Mouse (Mus musculus) neural tube, embryonic 13.5 days (tissue): ENCODE measurements around the gene Clec4b1. TPM values are rescaled to one million over a fixed set of nuclear protein-coding genes. Genes with fewer than 3 reads are reported as not detected.
"Not testable (repeated sequence)": the region's sequence is repeated elsewhere in the genome, so short reads cannot be mapped to it uniquely, and the experiment has no call there.

Experiments used
- ATAC-seq: fragments of 200-750 bp; cut with Nextera tagmentation; 2 replicates; pipeline ENCODE4 v1.8.0; 2017; ENCODE audit warnings: low read depth, mild to moderate bottlenecking, moderate TSS enrichment, moderate library complexity
- H3K27ac ChIP-seq: fragments of 300-500 bp; sonication (generic); replicated peaks from 2 replicates; pipeline ENCODE4 v1.5.1; 2015; ENCODE audit warnings: moderate library complexity, mild to moderate bottlenecking, inconsistent platforms
- H3K27me3 ChIP-seq: fragments of 300-500 bp; sonication (generic); 2 replicates; pipeline ENCODE4 v1.6.1; 2015; ENCODE audit warnings: mild to moderate bottlenecking, inconsistent platforms
- H3K36me3 ChIP-seq: fragments of 300-500 bp; sonication (generic); 2 replicates; pipeline ENCODE4 v1.6.1; 2015; ENCODE audit warnings: mild to moderate bottlenecking, inconsistent platforms
- H3K4me1 ChIP-seq: fragments of 300-500 bp; sonication (generic); replicated peaks from 2 replicates; pipeline ENCODE4 v1.6.1; 2015; ENCODE audit warnings: inconsistent platforms
- H3K4me2 ChIP-seq: fragments of 300-500 bp; sonication (generic); 2 replicates; pipeline ENCODE4 v1.6.1; 2015; ENCODE audit warnings: inconsistent platforms, mild to moderate bottlenecking, moderate library complexity
- H3K4me3 ChIP-seq: fragments of 300-500 bp; sonication (generic); 2 replicates; pipeline ENCODE4 v1.5.1; 2015; ENCODE audit warnings: mild to moderate bottlenecking, inconsistent platforms
- H3K9ac ChIP-seq: fragments of 300-500 bp; sonication (generic); 2 replicates; pipeline ENCODE4 v1.6.1; 2015; ENCODE audit warnings: moderate library complexity, mild to moderate bottlenecking, inconsistent platforms
- H3K9me3 ChIP-seq: fragments of 300-500 bp; sonication (generic); 2 replicates; pipeline ENCODE4 v1.6.1; 2016; ENCODE audit warnings: inconsistent platforms
- WGBS: fragments of 180-500 bp; shearing (Covaris S2); methylation state at CpG from one replicate; pipeline ENCODE4 v1.1.7; 2015; 5-methylcytosine and 5-hydroxymethylcytosine counted together
- polyA plus RNA-seq: library from polyadenylated mRNA; unstranded; fragments of >200 nt; fragmentation: Nextera tagmentation; extraction: Ambion mirVana; gene quantifications from 2 replicates; pipeline ENCODE4 v1.2.1, GENCODE M21; 2015

The Clec4b1 gene
- polyA plus RNA-seq, result not detected in 2 replicates

- Histone ChIP-seq H3K4me3 (no peak within 1 kb of the TSS), H3K4me1 (no peaks in the 10 kb centered on the region), H3K9ac (no peak within 1 kb of the TSS), H3K27ac (no peak within 1 kb of the TSS), H3K36me3 (no peaks in the 10 kb centered on the region), H3K9me3 (0 out of 2 replicates have a peak, but pooled peaks cover 5% of the 10 kb centered on the region), H3K4me2 (no peak within 1 kb of the TSS), H3K27me3 (no peaks in the 10 kb centered on the region)
- WGBS, result 89% methylated on average over 2 of the region's 2 CpGs
- ATAC-seq, result no peak
These were observed at the start of gene Clec4b1 for GRCm38 (mm10) chr6:123049742-123050372. Gene Clec4b1, plus strand, starts transcription at chr6:123049962.

GRCm38 (mm10) chr6:123004696-123005095, 45.1 kb upstream of the Clec4b1 start:
- H3K9ac ChIP-seq, H3K36me3 ChIP-seq, H3K4me3 ChIP-seq, H3K4me2 ChIP-seq, H3K4me1 ChIP-seq, H3K27ac ChIP-seq, H3K27me3 ChIP-seq, ATAC-seq, H3K9me3 ChIP-seq: not testable (repeated sequence)
- WGBS, result 78% methylated on average over 2 of the region's 2 CpGs

GRCm38 (mm10) chr6:123005591-123005990, 44.2 kb upstream of the Clec4b1 start:
- no peak overlapping the region for H3K27ac ChIP-seq
- H3K27me3 ChIP-seq, result no peaks in the 10 kb centered on the region
- no peak for ATAC-seq
- WGBS, result 68% methylated on average over 1 of the region's 1 CpGs
- no peak overlapping the region for H3K9ac ChIP-seq
- no peaks in the 10 kb centered on the region for H3K9me3 ChIP-seq
- no peaks in the 10 kb centered on the region for H3K4me1 ChIP-seq
- H3K4me2 ChIP-seq, result no peak overlapping the region
- no peaks in the 10 kb centered on the region for H3K36me3 ChIP-seq
- no peak overlapping the region for H3K4me3 ChIP-seq

- H3K9ac ChIP-seq, result no peak overlapping the region
- no peaks in the 10 kb centered on the region for H3K27me3 ChIP-seq
- peaks cover 4% of the 10 kb centered on the region; the same call in 1 of the 2 replicates for H3K9me3 ChIP-seq
- WGBS, result 94% methylated on average over 4 of the region's 4 CpGs
- H3K36me3 ChIP-seq, result no peaks in the 10 kb centered on the region
- no peak overlapping the region for H3K4me3 ChIP-seq
- no peak for ATAC-seq
- H3K27ac ChIP-seq, result no peak overlapping the region
- H3K4me2 ChIP-seq, result no peak overlapping the region
- no peaks in the 10 kb centered on the region for H3K4me1 ChIP-seq
These were observed 45.5 kb downstream of the Clec4b1 start for GRCm38 (mm10) chr6:123095125-123095843.

- H3K27me3 ChIP-seq, result not testable (repeated sequence)
These were observed 56.4 kb downstream of the Clec4b1 start, which contains the start of gene Clec4a2 for GRCm38 (mm10) chr6:123106128-123106527. Gene Clec4a2, plus strand, starts transcription at chr6:123106428.

More at GRCm38 (mm10) chr6:123106128-123106527, 56.4 kb downstream of the Clec4b1 start, which contains the start of gene Clec4a2:
- not testable (repeated sequence) for H3K27ac ChIP-seq, H3K4me2 ChIP-seq, H3K36me3 ChIP-seq, H3K4me1 ChIP-seq, ATAC-seq, H3K4me3 ChIP-seq, H3K9ac ChIP-seq
- H3K9me3 ChIP-seq, result peaks cover 12% of the 10 kb centered on the region; the same call in 1 of the 2 replicates
- WGBS, result 72% methylated on average over 1 of the region's 1 CpGs

Other genes starting within 250 kb of the Clec4b1 start
- 22.5 and 27.5 TPM in 2 replicates for gene Slc2a3, start 248.3 kb upstream of the Clec4b1 start, polyA plus RNA-seq
- 6.3 and 7.3 TPM in 2 replicates for gene Foxj2, start 230.0 kb upstream of the Clec4b1 start, polyA plus RNA-seq
- gene C3ar1, start 193.8 kb upstream of the Clec4b1 start, polyA plus RNA-seq, result 2.6 and 2.7 TPM in 2 replicates
- 128 and 130 TPM in 2 replicates for gene Necap1, start 175.5 kb upstream of the Clec4b1 start, polyA plus RNA-seq
- 0.69 and 0.85 TPM in 2 replicates for gene Clec4a1, start 128.1 kb upstream of the Clec4b1 start, polyA plus RNA-seq
- 0.88 and 2.7 TPM in 2 replicates for gene Clec4a3, start 97.4 kb upstream of the Clec4b1 start, polyA plus RNA-seq
- gene Clec4a4, start 59.6 kb upstream of the Clec4b1 start, polyA plus RNA-seq, result not detected in 2 replicates
- gene Clec4a2, start 56.5 kb downstream of the Clec4b1 start, polyA plus RNA-seq, result 0.74 and 1.4 TPM in 2 replicates
- gene Clec4b2, start 122.9 kb downstream of the Clec4b1 start, polyA plus RNA-seq, result not detected in 2 replicates
- gene Clec4n, start 179.9 kb downstream of the Clec4b1 start, polyA plus RNA-seq, result 0.44 and 1.1 TPM in 2 replicates
- gene Clec4d, start 212.1 kb downstream of the Clec4b1 start, polyA plus RNA-seq, result not detected in 2 replicates
- not detected in 2 replicates for gene Clec4e, start 239.9 kb downstream of the Clec4b1 start, polyA plus RNA-seq